Mouse (Mus musculus) granulocyte monocyte progenitor cell, adult 5-6 weeks (primary cell): ENCODE measurements around the gene Lrrc8b. TPM values are rescaled to one million over a fixed set of nuclear protein-coding genes. Genes with fewer than 3 reads are reported as not detected.
A peak's percentile ranks its signal among the peaks of the same experiment; 100 is the strongest.

Source experiments
- ATAC-seq: replicated peaks from 2 replicates; pipeline ENCODE4 v1.8.0; 2016; ENCODE audit warnings: mild to moderate bottlenecking, moderate TSS enrichment, inconsistent platforms; ENCODE audit not compliant: poor library complexity, severe bottlenecking
- total RNA-seq, 2 experiments: library from RNA; stranded (forward) in 1 of 2; stranded (reverse) in 1 of 2; fragments of 200-712, 200-1000 nt in 1 of 2; fragments of >200 nt in 1 of 2; fragmentation: Nextera tagmentation in 1 of 2; gene quantifications; 2 replicates each; pipeline ENCODE4 v1.2.3; 2014 to 2017

Gene Lrrc8b
- total RNA-seq, 2 experiments from 2014 or later, result 6.5 to 16.1 TPM

GRCm38 (mm10) chr5:105512297-105512696 is 96.7 kb downstream of the Lrrc8b start:
- ATAC-seq, result no peak

GRCm38 (mm10) chr5:105515532-105515931 is 100.0 kb downstream of the Lrrc8b start:
- peak; percentile 35 for ATAC-seq

GRCm38 (mm10) chr5:105516290-105516689 is 100.7 kb downstream of the Lrrc8b start:
- ATAC-seq, result no peak

- no peak for ATAC-seq
Measured at GRCm38 (mm10) chr5:105517992-105518625, 102.5 kb downstream of the Lrrc8b start.

- peak; percentile 45 for ATAC-seq
Measured at GRCm38 (mm10) chr5:105518626-105519095, 103.1 kb downstream of the Lrrc8b start.

- ATAC-seq, result peak; percentile 78
Measured at GRCm38 (mm10) chr5:105519096-105519975, 103.8 kb downstream of the Lrrc8b start, which contains the start of gene Lrrc8c. TSS of gene Lrrc8c (plus strand) at chr5:105519388.

GRCm38 (mm10) chr5:105519976-105520300 is 104.4 kb downstream of the Lrrc8b start:
- no peak for ATAC-seq

GRCm38 (mm10) chr5:105520442-105520965 is 104.9 kb downstream of the Lrrc8b start:
- no peak for ATAC-seq

GRCm38 (mm10) chr5:105523452-105523851 is 107.9 kb downstream of the Lrrc8b start:
- no peak for ATAC-seq

- no peak for ATAC-seq
Measured at GRCm38 (mm10) chr5:105525004-105525403, 109.4 kb downstream of the Lrrc8b start.

GRCm38 (mm10) chr5:105526107-105526645 is 110.6 kb downstream of the Lrrc8b start:
- ATAC-seq, result no peak

- no peak for ATAC-seq
Measured at GRCm38 (mm10) chr5:105526766-105527165, 111.2 kb downstream of the Lrrc8b start.

GRCm38 (mm10) chr5:105527477-105528331 is 112.1 kb downstream of the Lrrc8b start:
- no peak for ATAC-seq

- no peak for ATAC-seq
Measured at GRCm38 (mm10) chr5:105530576-105530975, 115.0 kb downstream of the Lrrc8b start.

- ATAC-seq, result no peak
Measured at GRCm38 (mm10) chr5:105535186-105535585, 119.6 kb downstream of the Lrrc8b start.

GRCm38 (mm10) chr5:105536172-105536571 is 120.6 kb downstream of the Lrrc8b start:
- ATAC-seq, result no peak

GRCm38 (mm10) chr5:105537101-105537723 is 121.6 kb downstream of the Lrrc8b start:
- ATAC-seq, result peak; percentile 52
